Mouse (Mus musculus): ENCODE results near the gene Stag3. TPM values are rescaled to one million over a fixed set of nuclear protein-coding genes. Genes with fewer than 3 reads are reported as not detected.

The Stag3 gene
- total RNA-seq, 4 experiments from 2014 or later: 0.33 to 2.7 (median 1.1) TPM

DNA sequence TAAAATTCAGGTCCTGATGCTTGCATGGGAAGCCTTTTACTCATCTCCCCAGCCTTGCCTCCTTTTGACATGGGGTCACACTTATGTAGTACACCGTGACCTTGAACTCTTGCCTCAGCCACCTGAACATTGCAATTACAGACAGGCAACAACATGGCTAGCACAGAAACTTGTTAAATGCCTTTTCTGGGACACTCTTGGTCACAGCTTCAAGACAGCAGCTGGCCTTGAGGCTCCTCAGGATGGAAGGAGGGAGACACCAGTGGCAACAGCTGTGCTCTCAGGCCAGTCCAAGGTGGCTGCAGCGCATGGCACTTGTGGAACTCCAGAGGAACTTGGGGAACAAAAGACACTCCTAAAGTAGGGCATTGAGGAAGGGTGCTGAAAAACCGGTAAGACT lies 12.9 kb upstream of the Stag3 start:
- no peak for DNase-seq (ENCODE audit: low spot score in 2 of 2)

DNA sequence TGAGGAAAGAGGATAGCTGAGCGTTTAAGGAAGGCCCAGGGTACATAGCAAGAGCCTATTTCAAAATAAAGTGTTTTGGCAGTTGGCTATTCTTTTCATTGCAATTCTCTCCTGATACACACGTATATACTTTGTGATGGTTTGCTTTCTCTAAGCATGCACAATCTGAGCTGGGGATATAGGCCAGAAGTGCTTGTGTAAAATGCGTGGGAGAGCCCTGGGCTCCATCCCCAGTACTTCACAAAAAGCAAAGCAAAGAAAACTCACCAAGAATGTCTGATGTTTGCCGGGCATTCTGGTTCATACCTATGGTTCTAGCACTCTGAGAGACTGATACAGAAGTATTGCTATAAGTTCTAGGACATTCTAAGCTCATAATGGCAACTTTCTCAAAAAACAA lies 11.1 kb upstream of the Stag3 start:
- no peak for DNase-seq (ENCODE audit: low spot score in 2 of 2)

DNA sequence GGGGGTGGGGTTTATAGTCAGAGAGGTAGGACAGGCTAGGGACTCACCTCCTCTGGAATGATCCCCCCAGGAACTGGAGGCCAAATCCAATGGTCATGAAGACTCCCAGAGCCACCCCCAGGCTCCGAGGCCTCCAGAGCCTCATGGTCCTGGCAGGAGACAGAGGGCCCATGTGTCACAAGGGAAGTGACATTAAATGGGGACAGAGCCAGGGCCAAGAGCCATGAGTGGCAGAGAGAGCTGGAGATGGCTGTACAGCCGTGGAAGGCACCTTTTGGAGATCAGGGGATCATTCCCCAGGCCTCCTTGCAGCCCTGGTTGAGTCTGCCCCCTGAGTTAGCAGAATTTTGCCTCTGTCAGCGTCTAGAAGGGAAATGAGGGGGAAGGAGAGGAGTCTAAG lies 8.8 kb upstream of the Stag3 start:
- no peak for DNase-seq (ENCODE audit: low spot score in 2 of 2)

DNA sequence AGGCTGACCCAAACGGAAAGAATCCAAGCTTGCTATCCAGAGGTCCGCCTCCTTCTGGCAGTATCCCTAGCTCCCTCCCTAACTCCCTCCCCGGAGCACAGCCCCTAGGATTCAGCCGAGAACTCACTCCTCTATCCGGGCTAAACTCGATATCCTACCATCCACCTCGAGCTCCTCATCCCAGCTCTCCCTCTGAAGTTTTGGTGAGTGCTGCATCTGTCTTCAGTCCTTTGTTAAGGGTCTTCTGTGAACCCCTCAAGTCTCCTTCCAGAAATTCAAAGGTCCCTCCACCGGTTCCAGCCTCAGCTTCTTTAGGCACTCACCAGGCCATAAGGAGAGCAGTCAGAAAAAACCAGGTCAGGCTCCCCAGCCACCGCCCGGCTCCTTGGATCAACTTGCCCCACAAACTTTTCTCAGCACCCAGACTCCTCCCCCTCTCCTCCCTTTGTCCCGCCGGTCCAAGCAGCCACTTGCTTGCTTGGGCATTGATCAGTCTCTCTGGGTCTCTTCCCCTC lies 7.6 kb upstream of the Stag3 start, which contains the start of gene Gal3st4:
Gal3st4 (minus strand) TSS at position 432 of the 515 bp plus-strand sequence.
- DNase-seq (ENCODE audit: low spot score in 2 of 2): no peak

DNA sequence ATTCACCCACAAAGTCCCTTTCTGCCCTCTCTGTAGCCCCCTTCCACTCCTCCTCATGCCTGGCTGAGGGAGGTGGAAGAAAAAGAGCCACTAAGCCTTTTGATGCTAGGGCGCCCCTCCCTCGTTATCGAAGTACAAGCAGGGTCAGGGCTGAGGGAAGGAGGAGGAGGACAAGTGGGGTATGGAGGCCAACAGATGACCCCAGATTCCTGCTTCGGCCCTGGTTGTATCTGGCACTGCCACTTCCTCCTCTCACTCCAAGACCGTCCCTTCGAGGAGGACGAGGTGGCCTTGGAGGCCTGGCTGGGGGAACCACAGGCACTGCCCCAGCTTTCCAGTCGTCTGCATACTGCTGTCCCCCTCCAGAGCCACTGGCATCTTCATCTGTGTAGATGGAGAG lies 5.9 kb upstream of the Stag3 start:
- no peak for DNase-seq (ENCODE audit: low spot score in 2 of 2)

DNA sequence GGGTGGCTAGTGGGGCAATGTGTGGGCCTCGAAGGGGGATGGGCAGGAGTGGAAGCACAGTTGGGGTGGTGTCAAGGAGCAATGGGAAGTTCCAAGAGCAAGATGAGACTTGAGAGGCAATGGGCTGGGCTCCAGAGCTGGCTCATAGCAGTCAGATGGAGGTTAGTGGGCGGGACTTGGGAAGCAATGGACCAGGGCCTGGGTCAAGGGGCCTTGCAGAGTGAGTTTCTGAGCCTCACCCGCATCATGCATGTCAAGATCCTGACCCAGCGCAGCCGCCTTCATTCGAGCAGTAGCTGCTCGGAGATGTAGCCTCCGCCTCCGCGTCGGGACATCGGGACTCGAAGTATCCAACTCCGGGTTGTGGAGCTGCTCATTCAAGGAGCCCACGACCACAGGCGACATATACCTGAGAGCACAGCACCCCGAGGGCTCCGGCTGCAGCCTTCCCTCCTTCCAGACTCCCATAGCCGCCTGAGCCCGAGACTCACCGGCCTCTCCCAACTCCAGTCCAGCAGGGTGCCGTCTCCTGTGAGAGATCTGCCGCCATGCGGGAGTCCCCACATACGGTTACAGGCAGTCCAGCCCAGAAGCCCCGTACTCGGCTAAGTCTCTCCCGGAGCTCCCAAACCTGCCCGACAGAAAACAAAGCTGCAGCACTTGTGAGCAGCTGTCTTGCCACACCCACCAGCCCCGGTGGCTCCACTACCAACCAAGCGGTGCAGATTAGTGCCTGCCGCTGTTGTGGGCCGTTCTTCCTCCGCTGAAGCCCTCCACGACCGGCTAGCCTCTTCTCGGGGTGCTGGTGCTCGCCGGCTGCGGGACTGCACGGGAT lies 4.6 kb upstream of the Stag3 start:
- no peak for DNase-seq (ENCODE audit: low spot score in 2 of 2)

DNA sequence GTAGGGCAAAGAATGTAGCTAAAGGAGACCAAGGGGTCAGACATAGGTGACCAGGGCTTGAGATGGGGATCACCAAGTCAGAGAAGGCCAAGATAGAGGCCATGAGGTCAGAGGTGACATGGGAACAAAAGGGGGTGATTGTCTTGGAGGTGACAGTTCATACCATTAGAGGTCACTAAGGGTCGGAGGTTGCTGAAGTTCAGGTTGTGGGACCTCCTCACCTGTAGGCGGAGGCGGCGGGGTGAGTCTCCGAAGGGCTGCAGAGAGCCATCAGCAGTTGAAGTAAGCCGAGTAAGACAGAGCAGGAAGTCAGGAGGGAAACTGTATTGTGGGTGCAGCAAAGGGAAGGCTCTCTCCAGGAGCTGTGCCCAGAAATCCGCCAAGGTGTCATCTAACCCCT lies 2.0 kb upstream of the Stag3 start:
- DNase-seq (ENCODE audit: low spot score in 2 of 2): no peak

DNA sequence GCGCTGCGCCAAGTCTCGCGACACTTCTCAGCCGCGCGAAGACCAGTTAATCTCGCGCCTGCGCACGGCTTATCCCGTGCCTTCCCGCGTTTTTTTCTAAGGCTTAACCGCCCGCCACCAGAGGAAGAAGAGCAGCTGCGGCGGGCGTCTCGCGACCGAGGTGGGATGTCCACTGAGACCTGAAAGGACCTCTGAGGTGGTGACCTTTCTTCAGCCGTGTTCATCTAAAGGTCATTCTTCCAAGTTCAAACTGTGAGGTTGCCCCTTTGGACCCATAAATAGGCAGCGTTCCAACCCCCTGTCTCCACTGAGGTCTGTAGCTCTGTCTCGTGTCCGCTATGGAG lies 357 bp downstream of the Stag3 start:
- DNase-seq (ENCODE audit: low spot score in 2 of 2): no peak

DNA sequence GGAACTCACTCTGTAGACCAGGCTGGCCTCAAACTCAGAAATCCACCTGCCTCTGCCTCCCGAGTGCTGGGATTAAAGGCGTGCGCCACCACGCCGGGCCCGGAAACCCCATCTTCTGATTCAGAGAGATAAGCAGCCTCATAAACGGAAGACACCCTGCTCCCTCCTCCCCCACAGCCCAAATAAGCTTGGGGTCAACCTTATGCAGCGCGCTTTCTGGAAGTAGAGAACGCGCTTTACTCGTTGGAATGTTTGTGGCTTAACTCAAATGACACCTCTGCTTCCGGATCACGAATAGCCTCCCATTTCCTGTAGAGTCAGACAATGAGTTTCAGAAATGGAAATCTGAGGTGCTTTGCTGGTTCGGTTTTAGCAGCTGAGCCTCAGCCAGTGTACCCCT lies 789 bp downstream of the Stag3 start:
- no peak for DNase-seq (ENCODE audit: low spot score in 2 of 2)

DNA sequence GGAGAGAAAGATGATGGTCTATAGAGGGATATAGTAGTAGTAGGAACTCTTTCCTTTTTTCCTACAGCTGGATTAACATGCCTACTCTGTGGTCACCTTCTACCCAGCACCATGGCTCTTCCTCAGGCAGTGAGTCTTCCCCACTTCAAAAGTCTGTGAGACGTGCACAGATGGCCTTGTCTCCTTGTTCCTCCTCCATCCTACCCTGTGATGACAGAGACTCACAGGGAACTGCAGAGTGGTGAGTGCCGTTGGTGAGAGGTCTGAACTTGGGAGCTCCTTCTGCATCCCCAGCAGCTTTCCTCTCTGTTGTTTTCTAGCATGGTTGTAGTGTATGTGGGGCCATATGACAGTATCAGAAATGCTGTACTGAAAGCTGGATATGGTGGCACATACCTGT lies 1.8 kb downstream of the Stag3 start:
- DNase-seq (ENCODE audit: low spot score in 2 of 2): no peak

DNA sequence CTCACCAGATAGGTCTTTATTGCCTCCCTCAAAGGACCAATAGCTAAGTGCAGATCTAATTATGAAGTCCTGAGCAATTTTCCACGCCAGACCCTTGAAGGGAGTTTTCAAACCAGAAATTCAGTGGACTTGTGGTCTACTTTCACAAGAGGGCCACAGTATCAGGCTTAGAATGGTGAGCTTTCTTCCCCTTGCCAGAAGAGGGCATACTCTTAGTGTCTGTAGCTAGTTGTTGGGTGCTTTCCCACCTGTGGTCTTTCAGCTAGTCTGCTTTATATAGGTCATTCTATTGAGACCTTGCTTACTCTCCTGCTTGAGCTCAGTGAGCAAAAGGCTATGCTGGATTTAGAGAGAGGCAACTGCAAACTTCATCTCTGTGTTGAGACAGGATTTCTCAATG lies 3.5 kb downstream of the Stag3 start:
- no peak for DNase-seq (ENCODE audit: low spot score in 2 of 2)

DNA sequence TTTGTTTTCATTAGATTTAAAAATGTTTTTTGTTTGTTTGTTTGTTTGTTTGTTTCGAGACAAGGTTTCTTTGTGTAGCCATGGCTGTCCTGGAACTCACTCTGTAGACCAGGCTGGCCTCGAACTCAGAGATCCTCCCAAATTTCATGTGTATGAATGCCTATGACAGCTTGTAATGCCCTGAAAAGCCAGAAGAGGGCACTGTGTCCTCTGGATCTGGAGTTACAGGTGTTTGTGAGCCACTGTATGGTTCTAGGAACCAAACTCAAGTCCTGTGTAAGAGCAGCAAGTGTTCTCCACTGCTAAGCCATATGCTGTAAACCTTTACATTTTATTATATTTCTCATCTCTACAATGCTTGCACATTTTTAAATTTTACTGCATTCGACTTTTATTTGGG lies 7.8 kb downstream of the Stag3 start:
- no peak for DNase-seq (ENCODE audit: low spot score in 2 of 2)

DNA sequence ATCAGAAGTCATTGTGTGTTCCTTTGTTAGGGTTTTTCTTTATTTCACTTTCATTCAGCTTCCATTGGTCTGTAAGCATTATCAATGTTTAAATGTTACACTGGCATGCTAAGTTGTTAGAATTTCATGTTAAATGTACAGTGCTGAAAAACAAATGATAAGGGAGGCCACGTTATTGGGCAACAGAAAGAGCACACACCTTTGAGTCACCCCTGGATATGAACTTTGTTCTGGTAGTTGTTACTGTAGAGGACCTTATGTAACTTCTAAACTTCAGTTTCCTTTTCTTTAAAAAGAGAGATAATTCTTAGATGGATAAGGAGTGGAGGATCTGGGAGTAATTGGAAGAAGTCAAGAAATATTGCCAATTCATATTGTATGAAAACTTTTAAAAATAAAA lies 11.6 kb downstream of the Stag3 start:
- DNase-seq (ENCODE audit: low spot score in 2 of 2): no peak

DNA sequence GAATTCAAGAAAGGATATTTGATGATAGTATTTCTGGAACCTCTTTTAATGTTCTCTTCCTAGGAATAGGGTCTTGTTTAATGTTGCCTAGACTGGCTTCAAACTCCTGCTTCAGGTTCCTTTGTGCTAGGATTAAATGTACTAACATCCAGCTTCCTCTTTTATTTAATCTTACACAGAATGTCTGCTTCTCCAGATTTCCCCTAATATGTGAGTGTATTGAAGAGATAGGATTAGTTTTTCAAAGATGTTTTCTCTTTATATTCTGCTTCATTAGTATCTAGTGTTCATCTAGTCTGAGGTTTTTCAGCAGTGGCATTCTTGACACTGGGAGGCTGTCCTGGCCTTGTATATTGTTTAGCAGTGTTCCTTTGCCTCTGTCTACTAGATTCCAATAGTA lies 14.1 kb downstream of the Stag3 start:
- DNase-seq (ENCODE audit: low spot score in 2 of 2): no peak

DNA sequence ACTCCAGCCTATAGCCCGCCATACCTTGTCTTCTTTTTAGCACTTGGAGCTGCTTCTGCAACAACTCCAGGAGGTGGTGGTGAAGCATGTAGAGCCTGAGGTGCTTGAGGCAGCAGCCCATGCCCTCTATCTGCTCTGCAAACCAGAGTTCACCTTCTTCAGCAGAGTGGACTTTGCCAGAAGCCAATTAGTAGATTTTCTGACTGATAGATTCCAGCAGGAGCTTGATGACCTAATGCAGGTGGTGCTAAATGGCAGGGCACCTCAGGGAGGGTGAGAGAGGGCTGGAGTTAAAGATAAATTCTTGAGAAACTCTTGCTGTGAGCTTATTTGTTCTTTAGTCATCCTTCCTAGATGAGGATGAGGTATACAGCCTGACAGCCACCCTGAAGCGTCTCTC lies 19.6 kb downstream of the Stag3 start:
- DNase-seq (ENCODE audit: low spot score in 2 of 2): no peak

DNA sequence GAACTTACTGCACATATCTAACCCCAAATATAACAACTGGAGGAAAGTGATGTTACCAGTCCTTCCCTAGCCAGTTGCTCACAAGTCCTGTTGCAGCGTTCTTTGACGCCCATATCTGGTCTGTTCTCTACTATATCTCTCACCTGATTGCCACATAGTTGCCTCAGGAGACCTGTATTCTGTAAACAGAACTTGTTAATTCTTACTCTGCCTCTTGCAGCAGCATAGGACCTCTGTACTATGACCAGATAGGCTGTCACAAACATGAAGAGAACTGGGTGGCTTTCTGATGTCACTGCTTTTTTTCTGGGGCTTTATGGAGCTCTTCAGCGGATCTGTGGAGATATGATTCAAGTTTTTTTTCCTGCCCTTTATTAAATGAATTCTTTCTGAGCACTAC lies 32.8 kb downstream of the Stag3 start:
- DNase-seq (ENCODE audit: low spot score in 2 of 2): no peak

DNA sequence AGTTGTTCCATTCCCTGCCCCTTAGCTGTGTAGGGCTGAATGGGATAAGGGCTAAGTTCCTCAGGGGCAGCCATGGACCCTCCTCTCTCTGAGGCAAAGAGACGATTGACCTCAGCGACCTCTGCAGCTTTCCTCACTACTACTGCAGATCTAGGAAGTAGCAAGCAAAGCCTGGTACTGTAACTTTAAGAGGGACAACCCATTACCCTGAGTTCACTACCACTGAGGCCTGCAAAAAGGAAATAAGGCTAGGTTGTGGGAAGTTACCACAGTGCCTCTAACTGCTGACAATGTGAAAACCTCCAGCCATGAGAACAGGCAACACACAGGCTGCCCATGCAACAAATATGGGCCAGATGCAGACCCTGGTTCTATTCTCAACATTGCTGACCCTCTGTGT lies 61.6 kb downstream of the Stag3 start, which contains the start of gene Pvrig:
Pvrig (plus strand) TSS at position 301 of the 400 bp plus-strand sequence.
- no peak for DNase-seq (ENCODE audit: low spot score in 2 of 2)

DNA sequence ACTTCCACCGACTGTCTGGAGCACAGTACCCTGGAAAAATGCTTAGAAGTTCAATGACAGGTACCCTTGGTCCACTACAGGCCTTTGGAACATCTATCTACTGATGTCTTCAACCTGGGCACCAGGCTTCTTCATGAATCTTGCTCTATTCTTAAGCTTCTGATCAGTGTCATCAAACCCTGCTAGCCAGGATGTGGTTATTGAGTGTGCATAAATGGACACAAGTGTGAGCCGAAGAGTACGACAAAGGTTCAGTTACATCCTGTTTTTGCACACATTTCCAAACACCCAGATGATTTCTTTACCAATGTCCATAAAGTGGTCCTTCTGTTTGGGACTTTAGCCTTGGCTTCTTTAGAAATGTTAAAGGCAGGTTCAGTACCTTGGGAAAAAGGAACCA lies 63.2 kb downstream of the Stag3 start:
- DNase-seq (ENCODE audit: low spot score in 2 of 2): no peak

Other genes starting within 250 kb of the Stag3 start
- not detected for gene Smok3c, start 227.0 kb upstream of the Stag3 start, total RNA-seq (2022)
- 10 to 100 TPM; 40.0 to 46.4 (median 43.2) TPM for gene Zkscan1, start 195.2 kb upstream of the Stag3 start, total RNA-seq (2022)
- 10 to 100 TPM; 13.4 to 17.5 (median 15.9) TPM for gene Zscan21, start 163.3 kb upstream of the Stag3 start, total RNA-seq (2022)
- gene Zfp113, start 124.5 kb upstream of the Stag3 start, total RNA-seq (2022): 10 to 100 TPM; 10.1 to 14.6 (median 13.2) TPM
- gene Cops6, start 119.2 kb upstream of the Stag3 start, total RNA-seq (2022): 100 to 1,000 TPM; 132 to 137 (median 134) TPM
- 10 to 100 TPM; 24.7 to 32.5 (median 28.9) TPM for gene Ap4m1, start 108.2 kb upstream of the Stag3 start, total RNA-seq (2022)
- gene Mcm7, start 107.8 kb upstream of the Stag3 start, total RNA-seq (2022): 10 to 100 TPM; 14.1 to 17.9 (median 16.0) TPM
- 10 to 100 TPM; 37.9 to 42.7 (median 39.1) TPM for gene Taf6, start 92.8 kb upstream of the Stag3 start, total RNA-seq (2022)
- 10 to 100 TPM; 12.1 to 14.7 (median 13.6) TPM for gene Cnpy4, start 92.8 kb upstream of the Stag3 start, total RNA-seq (2022)
- gene Mblac1, start 85.9 kb upstream of the Stag3 start, total RNA-seq (2022): 10 to 100 TPM in 2 of 4 experiments, 1 to 10 TPM in 2; 7.4 to 11.1 (median 9.5) TPM
- gene Nxpe5, start 54.3 kb upstream of the Stag3 start, total RNA-seq (2022): under 1 TPM in 2 of 4 experiments, not detected in 2; 0.19 to 0.37 TPM
- 10 to 100 TPM; 51.6 to 61.3 (median 58.0) TPM for gene Lamtor4, start 24.8 kb upstream of the Stag3 start, total RNA-seq (2022)
- 10 to 100 TPM; 64.7 to 74.1 (median 70.8) TPM for gene BC037034, start 16.2 kb upstream of the Stag3 start, total RNA-seq (2022)
- 1 to 10 TPM; 2.9 to 5.2 (median 4.0) TPM for gene Gal3st4, start 7.4 kb upstream of the Stag3 start, total RNA-seq (2022)
- gene Gm43720, start 282 bp upstream of the Stag3 start, total RNA-seq (2022): not detected
- gene Gpc2, start 235 bp upstream of the Stag3 start, total RNA-seq (2022): 1 to 10 TPM; 1.5 to 2.2 (median 1.8) TPM
- gene Pvrig, start 61.7 kb downstream of the Stag3 start, total RNA-seq (2022): 1 to 10 TPM in 1 of 4 experiments, under 1 TPM in 1, not detected in 2; 0.58 to 1.5 TPM
- 10 to 100 TPM; 21.1 to 29.6 (median 24.7) TPM for gene Zfp157, start 161.2 kb downstream of the Stag3 start, total RNA-seq (2022)

All from layer of hippocampus, adult 8-10 months (tissue).